Mouse (Mus musculus) embryonic stem cell, embryonic (primary cell): ENCODE results near the gene Etv2.

Experiments used
- CTCF ChIA-PET, 4 experiments: fragments of 300-600 bp in 2 of 4; fragments of 350-600 bp in 2 of 4; sonication (Branson Sonifier 250); formaldehyde crosslinking; loops; one replicate each; lab custom pipeline; 2022; ENCODE audit warnings: inconsistent platforms in 2 of 4; lab: Charles Lee
- POLR2A ChIA-PET, 4 experiments: fragments of 300-600 bp in 2 of 4; fragments of 350-600 bp in 2 of 4; sonication (Branson Sonifier 250); formaldehyde crosslinking; loops; one replicate each; lab custom pipeline; 2022; ENCODE audit warnings: antibody characterized with exemption in 4 of 4, inconsistent platforms in 1 of 4; lab: Charles Lee

Etv2 gene

DNA sequence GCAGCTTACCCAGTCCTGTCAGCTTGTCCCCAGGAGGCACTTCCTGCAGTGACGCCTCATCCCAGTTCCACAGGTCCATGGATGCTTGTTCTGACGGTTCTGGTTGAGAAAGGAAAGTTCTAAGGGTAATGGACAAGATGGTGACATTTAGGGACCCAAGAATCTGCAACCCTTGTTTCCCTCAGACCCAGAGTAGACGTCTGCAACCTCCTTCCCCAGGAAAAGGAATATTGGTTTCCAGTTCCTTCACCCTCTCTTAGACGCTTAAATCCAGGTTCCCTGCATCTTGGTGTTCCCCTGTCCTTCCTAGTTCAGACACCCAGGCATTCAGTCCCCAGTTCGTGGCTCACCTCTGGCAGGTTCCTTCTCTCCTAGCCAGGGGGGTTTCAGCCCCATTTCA lies at the start of gene Etv2:
TSS of gene Etv2 (minus strand) at position 101 of the 400 bp plus-strand sequence.
- CTCF ChIA-PET, result interaction anchor here in 2 of 4 experiments (1.2 to 3.3 kb wide), 6 partner anchors 9 to 338 kb away, joined by 3 to 16 read pairs (median 5); partner anchors contain the start of genes Cox6b1 (in 1 of the 2) and Fam187b (in 1 of the 2)
- POLR2A ChIA-PET, result interaction anchor here in 2 of 4 experiments (0.8 to 2.5 kb wide), 5 partner anchors 8 to 83 kb away, joined by 3 to 15 read pairs (median 5); partner anchors contain the start of genes Cox6b1 (in 1 of the 2), Haus5 (in 1 of the 2), Hspb6 (in 1 of the 2) and Proser3 (in 1 of the 2)

DNA sequence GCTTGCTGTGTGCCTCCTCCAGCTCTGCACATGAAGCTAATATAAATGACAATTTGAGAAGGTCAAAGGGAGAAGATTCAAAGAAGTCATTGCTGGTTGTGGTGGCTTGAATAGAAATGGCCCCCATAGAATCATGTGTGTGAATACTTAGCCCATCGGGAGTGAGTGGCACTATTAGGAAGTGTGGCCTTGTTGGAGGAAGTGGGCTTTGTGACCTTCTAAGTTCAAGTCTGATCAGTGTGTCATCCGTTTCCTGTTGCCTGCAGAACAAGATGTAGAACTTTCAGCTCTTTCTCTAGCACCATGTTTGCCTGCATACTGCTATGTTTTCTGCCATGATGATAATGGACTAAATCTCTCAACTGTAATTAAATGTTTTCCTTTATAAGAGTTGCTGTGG lies 47.8 kb upstream of the Etv2 start:
- POLR2A ChIA-PET, result interaction anchor here in 2 of 4 experiments (0.6 to 1.1 kb wide), 2 partner anchors 15 to 120 kb away, joined by 3 read pairs; partner anchors contain the start of gene 2200002J24Rik (in 1 of the 2)
- CTCF ChIA-PET, result interaction anchor here in 1 of 4 experiments (0.6 kb wide), 2 partner anchors 70 to 254 kb away, joined by 3 read pairs; no protein-coding TSS in a partner anchor

DNA sequence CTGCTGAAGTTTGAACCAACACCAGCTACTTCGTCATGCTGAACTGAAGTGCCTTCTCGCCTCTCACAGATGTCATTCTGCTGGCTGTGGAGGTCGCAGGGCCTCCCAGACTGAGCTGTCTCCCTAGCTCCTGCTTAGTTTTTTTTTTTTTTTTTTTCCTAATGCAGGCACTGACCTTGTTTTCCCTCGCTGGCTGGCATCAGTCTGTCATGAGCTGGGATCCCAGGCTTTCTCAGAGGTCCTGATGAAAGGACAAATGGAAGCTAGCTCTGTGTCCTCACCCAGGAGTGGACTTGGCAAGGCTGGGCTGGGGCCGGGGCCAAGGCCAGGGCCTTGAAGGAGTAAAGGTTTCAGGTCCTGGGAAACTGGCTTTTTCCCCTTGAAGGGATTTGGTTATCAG lies 46.2 kb upstream of the Etv2 start:
- POLR2A ChIA-PET, result interaction anchor here in 1 of 4 experiments (0.6 kb wide), 2 partner anchors 741 to 1163 kb away, joined by 3 read pairs; no protein-coding TSS in a partner anchor
- CTCF ChIA-PET, result interaction anchor here (0.5 to 1.5 kb wide), 10 partner anchors 11 to 448 kb away, joined by 3 to 11 read pairs (median 4); partner anchors contain the start of genes Pmis2 (in 2 of the 4) and Cox6b1 (in 1 of the 4)

DNA sequence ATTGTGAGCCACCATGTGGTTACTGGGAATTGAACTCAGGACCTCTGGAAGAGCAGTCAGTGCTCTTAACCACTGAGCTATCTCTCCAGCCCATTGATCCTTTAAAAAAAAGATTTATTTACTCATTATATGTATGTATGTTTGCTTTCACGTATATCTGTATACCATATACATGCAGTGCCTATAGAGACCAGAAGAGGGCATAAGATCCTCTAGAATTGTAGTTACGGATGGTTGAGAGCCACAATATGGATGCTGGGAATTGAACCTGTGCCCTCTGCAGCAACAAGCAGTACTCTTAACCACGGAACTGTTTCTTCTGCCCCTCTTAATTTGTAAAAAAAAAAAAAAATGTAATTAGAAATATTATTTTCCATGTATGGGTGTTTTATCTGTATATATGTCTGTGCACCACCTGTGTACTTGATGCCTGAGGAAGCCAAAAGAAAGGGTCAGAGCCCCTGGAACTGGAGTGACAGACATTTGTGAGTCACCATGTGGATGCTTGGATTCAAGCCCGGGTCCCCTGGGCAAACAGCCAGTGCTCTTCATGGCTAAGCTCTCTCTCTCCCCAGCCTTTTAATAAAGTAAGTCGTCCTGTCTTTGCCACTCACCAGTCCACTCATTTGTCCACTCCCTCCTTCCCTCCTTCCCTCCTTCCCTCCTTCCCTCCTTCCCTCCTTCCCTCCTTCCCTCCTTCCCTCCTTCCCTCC lies 42.8 kb upstream of the Etv2 start:
- ChIA-PET POLR2A (no interaction called here), CTCF (no interaction called here)

DNA sequence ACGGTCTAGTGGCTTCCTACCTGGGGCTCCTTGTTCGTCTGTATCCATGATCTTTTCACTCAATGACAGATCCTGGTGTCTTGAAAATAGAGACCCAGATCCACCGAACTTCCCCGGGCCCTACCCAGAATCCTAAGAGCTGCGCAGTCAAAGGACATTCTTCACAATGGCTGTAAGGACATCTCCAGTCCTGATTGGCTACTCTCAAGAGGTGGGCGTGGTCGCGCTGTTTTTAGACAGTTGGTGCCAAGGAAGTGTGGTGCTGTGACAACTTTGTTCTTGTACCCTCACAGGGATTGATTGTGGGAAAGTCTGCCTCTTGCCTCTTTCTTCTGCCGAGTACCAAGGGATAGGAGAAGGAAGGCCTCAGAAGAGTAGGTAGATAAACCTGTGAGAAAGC lies 35.8 kb upstream of the Etv2 start, which contains the start of gene Pmis2:
TSS of gene Pmis2 (minus strand) at position 126 of the 400 bp plus-strand sequence.
- CTCF ChIA-PET, result interaction anchor here in 3 of 4 experiments (0.9 to 2.2 kb wide), 11 partner anchors 10 to 423 kb away, joined by 3 to 5 read pairs (median 3); no protein-coding TSS in a partner anchor
- POLR2A ChIA-PET, result interaction anchor here in 2 of 4 experiments (0.8 to 1.6 kb wide), 3 partner anchors 46 to 283 kb away, joined by 3 read pairs; no protein-coding TSS in a partner anchor

DNA sequence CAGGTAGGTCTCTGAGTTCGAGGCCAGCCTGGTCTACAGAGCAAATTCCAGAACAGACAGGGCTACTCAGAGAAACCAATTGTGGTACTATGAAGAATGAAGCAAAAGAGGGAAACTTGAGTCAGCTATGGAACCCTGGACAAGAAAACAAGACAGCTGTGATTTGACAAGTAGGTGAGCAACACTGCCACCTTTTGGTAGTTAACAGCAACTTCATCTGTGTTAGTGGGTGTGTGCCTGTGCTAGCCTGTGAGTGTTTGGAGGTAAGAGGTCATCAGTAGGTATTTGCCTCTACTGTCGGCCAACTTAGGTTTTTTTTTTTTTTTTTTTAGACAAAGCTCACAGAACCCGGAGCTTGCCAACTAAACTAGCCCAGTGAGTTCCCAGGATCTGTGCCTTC lies 33.6 kb upstream of the Etv2 start:
- ChIA-PET POLR2A (interaction anchor here in 3 of 4 experiments (0.7 to 1.4 kb wide), 7 partner anchors 20 to 382 kb away, joined by 3 to 6 read pairs (median 4); partner anchors contain the start of genes Cox6b1 (in 1 of the 3), Fxyd7 (in 1 of the 3) and Tmem147 (in 1 of the 3)), CTCF (interaction anchor here (0.5 to 1.5 kb wide), 46 partner anchors 10 to 1473 kb away, joined by 3 to 17 read pairs (median 4); partner anchors contain the start of genes Atp4a (in 1 of the 4), Cox6b1 (in 1 of the 4), Fam187b (in 1 of the 4) and Sdhaf1 (in 1 of the 4))

DNA sequence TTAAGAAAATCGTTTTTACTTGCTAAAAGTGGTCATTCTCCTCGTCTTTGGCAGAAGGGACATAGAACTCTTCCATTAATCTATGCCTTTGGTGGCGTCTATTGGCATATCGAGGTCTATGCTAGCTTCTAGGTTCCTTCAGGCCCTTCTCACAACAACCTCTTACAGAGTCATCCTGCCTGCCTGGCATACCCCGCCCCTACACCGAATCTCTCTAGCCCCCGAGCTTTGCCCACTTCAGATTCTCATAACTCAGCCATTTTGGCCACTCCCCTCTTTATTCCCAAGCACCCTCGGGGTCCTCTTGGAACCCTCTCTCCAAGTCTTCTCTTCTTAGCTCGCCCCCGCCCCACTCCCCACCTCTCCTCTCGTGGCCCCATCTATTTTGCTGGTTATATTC lies 29.7 kb upstream of the Etv2 start:
- CTCF ChIA-PET, result interaction anchor here in 3 of 4 experiments (0.5 to 1.8 kb wide), 15 partner anchors 22 to 413 kb away, joined by 3 to 6 read pairs (median 3); partner anchors contain the start of gene Ffar1 (in 1 of the 3)
- POLR2A ChIA-PET, result interaction anchor here in 3 of 4 experiments (0.5 to 3.2 kb wide), 32 partner anchors 9 to 717 kb away, joined by 3 to 17 read pairs (median 4); partner anchors contain the start of genes Cox6b1 (in 2 of the 3), Kmt2b (in 2 of the 3), Atp4a (in 1 of the 3) and Etv2 (in 1 of the 3)

DNA sequence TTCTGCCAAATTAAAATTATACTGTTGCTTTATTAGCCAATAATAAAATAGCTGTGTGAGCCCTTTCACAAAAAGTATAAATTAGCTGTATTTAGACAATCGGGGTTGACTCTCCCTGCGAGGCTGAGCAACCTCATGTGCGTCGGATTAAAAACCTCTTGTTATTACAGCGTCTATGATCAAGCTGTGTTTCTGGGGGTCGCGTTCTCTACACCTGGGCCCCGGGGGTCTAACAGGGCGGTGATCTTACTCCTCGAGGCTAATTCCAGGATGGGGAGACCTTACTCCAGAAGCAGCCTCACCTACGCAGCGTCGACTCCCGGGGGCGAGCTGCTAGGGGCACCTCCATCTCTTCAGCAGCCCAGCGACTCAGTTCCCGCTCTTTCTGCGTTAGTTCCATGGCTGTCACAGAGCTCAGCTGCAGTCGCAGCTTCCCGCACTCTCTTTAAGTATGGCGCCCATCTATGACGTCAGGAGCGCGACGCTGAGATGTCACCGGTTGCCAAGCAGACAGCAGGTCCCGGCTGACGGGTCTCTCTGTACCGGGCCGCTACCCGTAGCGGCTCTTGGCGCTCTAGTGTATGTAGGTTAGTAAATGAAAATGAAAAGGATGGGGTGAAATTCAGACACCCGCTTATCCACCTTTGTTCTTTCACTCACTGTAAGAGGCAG lies 29.0 kb upstream of the Etv2 start, which contains the start of gene Haus5:
TSS of gene Haus5 (minus strand) at position 466 of the 672 bp plus-strand sequence.
- POLR2A ChIA-PET, result interaction anchor here (0.5 to 3.2 kb wide), 39 partner anchors 8 to 717 kb away, joined by 3 to 17 read pairs (median 4); partner anchors contain the start of genes Cox6b1 (in 2 of the 4), Kmt2b (in 2 of the 4), Atp4a (in 1 of the 4) and Etv2 (in 1 of the 4)
- CTCF ChIA-PET, result interaction anchor here in 3 of 4 experiments (0.5 to 1.8 kb wide), 17 partner anchors 11 to 413 kb away, joined by 3 to 7 read pairs (median 3); partner anchors contain the start of genes Ffar1 (in 1 of the 3) and Upk1a (in 1 of the 3)

DNA sequence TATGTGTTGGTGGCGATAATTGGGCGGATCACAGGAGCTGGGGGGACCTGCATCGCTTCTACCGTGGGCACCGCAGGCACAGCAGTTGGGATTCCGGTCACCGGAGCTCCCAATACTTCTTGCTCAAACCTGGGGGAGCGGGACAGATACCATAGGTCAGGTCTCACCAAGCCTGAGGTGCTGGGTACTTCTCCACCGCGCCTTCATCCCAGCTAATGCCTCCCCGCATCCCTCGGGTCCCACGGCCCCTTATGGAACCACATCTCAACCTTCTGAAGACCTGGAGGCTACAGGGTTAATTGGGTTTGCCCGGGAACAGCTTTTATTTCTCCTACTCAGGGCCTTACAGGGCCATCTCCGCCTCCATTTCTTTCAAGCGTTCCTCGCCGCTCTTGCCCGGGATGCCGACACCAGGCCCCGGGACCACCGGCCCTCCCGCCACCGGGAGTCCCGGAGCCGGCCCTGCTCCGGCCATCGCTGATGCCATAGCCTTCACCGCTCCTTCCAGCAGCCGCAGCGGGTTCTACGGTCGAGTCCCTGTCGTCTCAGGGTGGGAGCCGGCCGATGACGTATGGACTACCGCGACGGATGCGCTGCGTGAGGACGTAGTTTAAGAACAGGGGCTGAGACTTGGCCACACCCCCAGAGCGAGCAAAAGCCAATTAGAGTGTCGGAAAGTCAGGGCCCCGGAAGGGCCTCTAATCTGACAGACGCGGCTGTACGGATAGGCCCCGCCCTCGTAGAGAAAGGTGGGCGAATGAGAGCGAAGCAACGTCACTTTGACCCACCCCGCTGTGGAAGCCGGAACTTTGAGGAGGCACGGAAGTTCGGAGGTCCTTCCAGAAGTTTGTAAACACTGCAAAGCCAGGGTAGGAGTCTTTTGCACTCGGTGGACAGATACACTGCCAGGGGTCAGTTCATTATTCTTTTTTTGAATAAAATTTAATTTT lies 14.2 kb upstream of the Etv2 start, which contains the start of gene Rbm42:
TSS of gene Rbm42 (minus strand) at position 727 of the 950 bp plus-strand sequence.
- ChIA-PET POLR2A (interaction anchor here in 2 of 4 experiments (0.7 to 1.7 kb wide), 12 partner anchors 10 to 158 kb away, joined by 3 to 17 read pairs (median 4); partner anchors contain the start of genes Haus5 (in 2 of the 2) and Cox6b1 (in 1 of the 2)), CTCF (interaction anchor here in 1 of 4 experiments (1.1 kb wide), 1 partner anchor 19 kb away, joined by 3 read pairs; no protein-coding TSS in a partner anchor)

DNA sequence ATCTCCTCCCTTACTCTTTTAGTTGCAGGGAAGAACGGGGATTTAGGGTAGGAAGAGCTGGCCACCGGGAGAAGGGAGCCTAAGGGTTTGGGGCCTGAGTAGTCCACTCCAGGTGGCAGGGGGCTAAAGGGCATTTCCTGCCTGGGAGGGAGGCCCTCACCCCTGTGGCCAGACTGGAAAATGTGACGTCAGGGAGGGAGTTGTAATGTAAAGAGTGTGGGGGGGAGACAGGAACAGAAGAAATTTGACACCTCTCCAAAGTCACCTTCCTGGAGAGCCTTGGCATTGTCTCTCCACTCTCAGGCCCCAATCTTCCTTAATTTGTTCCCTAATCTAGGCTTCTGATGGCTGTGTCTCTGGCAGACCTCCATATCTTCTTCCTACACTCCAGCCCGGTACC lies 3.4 kb upstream of the Etv2 start:
- CTCF ChIA-PET, result interaction anchor here in 1 of 4 experiments (0.6 kb wide), 1 partner anchor 1647 kb away, joined by 3 read pairs; no protein-coding TSS in a partner anchor
- POLR2A ChIA-PET, result interaction anchor here in 2 of 4 experiments (0.6 to 2.2 kb wide), 4 partner anchors 10 to 30 kb away, joined by 3 to 9 read pairs (median 4); partner anchors contain the start of gene Cox6b1 (in 1 of the 2)

DNA sequence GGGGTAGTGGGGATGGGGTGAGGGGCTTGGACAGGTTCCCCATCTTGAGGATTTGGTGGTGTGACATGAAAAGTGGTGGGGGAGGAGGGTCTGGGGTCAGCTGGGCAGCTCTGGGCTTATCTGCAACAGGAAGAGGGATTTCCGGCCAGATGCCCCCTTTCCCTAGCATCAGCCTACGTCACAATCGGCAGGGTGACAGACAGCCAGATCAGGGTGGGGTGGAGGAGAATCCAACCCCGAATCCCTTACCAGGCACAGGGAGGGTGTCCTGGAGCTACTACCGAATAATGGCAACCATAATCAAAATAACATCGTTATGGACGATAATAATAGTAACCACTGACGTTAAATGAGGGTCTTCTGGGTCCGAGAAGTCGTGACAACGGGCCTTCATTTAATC lies 743 bp upstream of the Etv2 start:
- POLR2A ChIA-PET, result interaction anchor here in 2 of 4 experiments (1.0 to 1.2 kb wide), 2 partner anchors 84 to 320 kb away, joined by 3 to 4 read pairs; partner anchors contain the start of genes Hspb6 (in 1 of the 2), Proser3 (in 1 of the 2) and Usf2 (in 1 of the 2)

DNA sequence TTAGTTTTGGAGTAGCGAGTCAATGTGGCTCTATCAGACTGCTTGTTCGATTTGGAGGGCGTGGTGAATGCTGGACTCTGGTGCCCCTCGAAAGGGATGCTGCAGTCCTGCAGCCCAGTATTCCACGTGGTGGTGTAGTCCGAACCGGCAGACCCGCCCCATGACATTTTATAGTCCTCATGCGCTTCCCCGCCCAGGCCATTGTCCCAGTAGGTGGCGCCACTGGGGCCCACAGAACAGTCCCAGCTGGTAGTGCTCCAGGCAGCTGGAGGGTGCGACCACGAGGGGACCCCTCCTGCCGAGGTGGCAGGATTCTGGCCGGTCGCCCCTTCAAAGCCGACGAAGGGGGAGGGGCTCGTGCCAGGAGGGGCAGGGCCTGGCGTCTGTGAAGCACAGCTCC lies 1.0 kb downstream of the Etv2 start:
- ChIA-PET POLR2A (interaction anchor here (0.8 to 2.5 kb wide), 19 partner anchors 9 to 220 kb away, joined by 3 to 15 read pairs (median 4); partner anchors contain the start of genes Haus5 (in 3 of the 4), Cox6b1 (in 2 of the 4), Hspb6 (in 1 of the 4) and Proser3 (in 1 of the 4)), CTCF (interaction anchor here (0.5 to 3.3 kb wide), 35 partner anchors 8 to 433 kb away, joined by 3 to 16 read pairs (median 4); partner anchors contain the start of genes Cox6b1 (in 2 of the 4), Fam187b (in 2 of the 4), Haus5 (in 2 of the 4) and Pmis2 (in 1 of the 4))

More for the DNA sequence above, 743 bp upstream of the Etv2 start:
- CTCF ChIA-PET, result interaction anchor here in 1 of 4 experiments (2.0 to 3.3 kb wide), 2 partner anchors 10 to 223 kb away, joined by 5 to 16 read pairs; partner anchors contain the start of gene Cox6b1

DNA sequence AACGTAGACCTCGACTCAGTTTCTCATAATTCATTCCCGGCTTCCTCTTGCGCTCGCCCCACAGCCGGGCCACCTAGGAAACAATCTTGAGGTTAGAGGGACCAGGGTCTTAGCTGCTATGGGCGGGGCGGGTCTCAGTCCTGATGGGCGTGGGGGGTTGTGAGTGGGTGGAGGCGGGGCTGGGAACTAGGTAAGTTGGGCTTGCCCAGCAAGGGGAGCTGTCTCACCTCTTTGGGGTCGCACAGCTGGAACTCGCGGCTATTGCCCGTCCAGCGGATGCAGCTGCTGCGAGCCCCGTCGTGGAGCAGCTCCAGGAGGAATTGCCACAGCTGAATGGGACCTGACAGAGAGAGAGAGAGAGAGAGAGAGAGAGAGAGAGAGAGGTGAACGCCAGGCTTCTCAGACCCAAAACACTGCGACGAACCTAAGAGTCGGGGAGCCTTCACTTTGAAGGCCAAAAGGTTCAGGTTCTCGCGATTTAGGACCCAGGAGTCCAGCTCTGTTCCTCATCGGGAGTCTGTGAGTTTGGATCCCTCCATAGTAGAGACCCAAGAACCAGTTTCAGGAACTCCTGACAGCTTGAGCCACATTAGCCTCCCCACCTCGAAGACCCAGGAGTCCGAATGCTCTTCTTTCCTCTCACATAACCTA lies 1.8 kb downstream of the Etv2 start:
- ChIA-PET POLR2A (interaction anchor here (0.7 to 2.5 kb wide), 21 partner anchors 8 to 449 kb away, joined by 3 to 15 read pairs (median 3); partner anchors contain the start of genes Cox6b1 (in 2 of the 4), Haus5 (in 2 of the 4), Hspb6 (in 1 of the 4) and Proser3 (in 1 of the 4)), CTCF (interaction anchor here (0.5 to 3.3 kb wide), 28 partner anchors 8 to 605 kb away, joined by 3 to 16 read pairs (median 3); partner anchors contain the start of genes Cox6b1 (in 2 of the 4), Fam187b (in 1 of the 4) and Pmis2 (in 1 of the 4))

DNA sequence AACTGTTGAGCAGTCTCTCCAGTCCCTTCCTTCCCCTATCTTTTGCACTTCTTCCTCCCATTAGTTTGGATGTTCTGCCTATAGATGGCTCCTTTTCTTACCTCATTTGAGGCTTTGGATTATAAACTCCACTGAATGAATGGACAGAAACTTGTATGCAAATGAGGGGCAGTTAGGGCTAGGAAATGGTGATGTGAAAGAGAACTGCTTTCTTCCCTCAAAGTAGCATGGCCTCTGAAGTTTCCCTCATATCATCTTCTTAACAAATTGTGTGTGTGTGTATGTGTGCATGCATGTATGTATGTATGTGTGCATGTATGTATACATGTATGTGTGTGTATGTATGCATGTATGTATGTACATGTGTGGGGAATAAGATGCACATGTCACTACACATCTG lies 6.6 kb downstream of the Etv2 start:
- POLR2A ChIA-PET, result no interaction called here
- CTCF ChIA-PET, result interaction anchor here in 1 of 4 experiments (0.6 kb wide), 4 partner anchors 76 to 474 kb away, joined by 3 to 4 read pairs (median 3); no protein-coding TSS in a partner anchor
